Mouse (Mus musculus) urinary bladder, adult 18-20 months (tissue): ENCODE measurements around the gene Ssbp3.
A peak's percentile ranks its signal among the peaks of the same experiment; 100 is the strongest.

Experiments
- DNase-seq, 2 experiments: peaks; one replicate each; pipeline ENCODE4 v3.0.0; 2022; ENCODE audit warnings: low spot score in 2 of 2, mixed read lengths in 2 of 2

The Ssbp3 gene

GRCm38 (mm10) chr4:106934931-106935582, 24.6 kb downstream of the Ssbp3 start:
- no peak for DNase-seq

GRCm38 (mm10) chr4:106935583-106935935, 25.1 kb downstream of the Ssbp3 start:
- DNase-seq, result no peak

- no peak for DNase-seq
These were observed 25.5 kb downstream of the Ssbp3 start for GRCm38 (mm10) chr4:106936041-106936440.

GRCm38 (mm10) chr4:106936741-106937140, 26.2 kb downstream of the Ssbp3 start:
- no peak for DNase-seq

GRCm38 (mm10) chr4:106938506-106939222, 28.2 kb downstream of the Ssbp3 start:
- no peak for DNase-seq

GRCm38 (mm10) chr4:106939223-106939918, 28.9 kb downstream of the Ssbp3 start:
- DNase-seq, result no peak

- no peak for DNase-seq
These were observed 29.4 kb downstream of the Ssbp3 start for GRCm38 (mm10) chr4:106939919-106940227.

- DNase-seq, result no peak
These were observed 30.4 kb downstream of the Ssbp3 start for GRCm38 (mm10) chr4:106940945-106941344.

GRCm38 (mm10) chr4:106941475-106941874, 31.0 kb downstream of the Ssbp3 start:
- DNase-seq, result no peak

- DNase-seq, result no peak
These were observed 32.0 kb downstream of the Ssbp3 start for GRCm38 (mm10) chr4:106942491-106942890.

- no peak for DNase-seq
These were observed 33.1 kb downstream of the Ssbp3 start for GRCm38 (mm10) chr4:106943627-106944026.

- no peak for DNase-seq
These were observed 34.4 kb downstream of the Ssbp3 start for GRCm38 (mm10) chr4:106944898-106945297.

GRCm38 (mm10) chr4:106947741-106948140, 37.2 kb downstream of the Ssbp3 start:
- peak in 1 of 2 experiments; percentile 57 for DNase-seq

GRCm38 (mm10) chr4:106948546-106948945, 38.0 kb downstream of the Ssbp3 start:
- DNase-seq, result no peak

- DNase-seq, result no peak
These were observed 38.7 kb downstream of the Ssbp3 start for GRCm38 (mm10) chr4:106949200-106949599.

GRCm38 (mm10) chr4:106950801-106951200, 40.3 kb downstream of the Ssbp3 start:
- DNase-seq, result no peak

GRCm38 (mm10) chr4:106951455-106951854, 41.0 kb downstream of the Ssbp3 start:
- no peak for DNase-seq

- DNase-seq, result no peak
These were observed 42.7 kb downstream of the Ssbp3 start for GRCm38 (mm10) chr4:106953221-106953620.

- DNase-seq, result no peak
These were observed 43.3 kb downstream of the Ssbp3 start for GRCm38 (mm10) chr4:106953760-106954159.

GRCm38 (mm10) chr4:106955729-106956712, 45.5 kb downstream of the Ssbp3 start:
- peak in 1 of 2 experiments; percentile 21 for DNase-seq

- no peak for DNase-seq
These were observed 47.6 kb downstream of the Ssbp3 start for GRCm38 (mm10) chr4:106958117-106958516.

GRCm38 (mm10) chr4:106958561-106958960, 48.1 kb downstream of the Ssbp3 start:
- DNase-seq, result no peak
